Mouse (Mus musculus): ENCODE data around the gene Bzw2.

- TF ChIP-seq MYOD1 (IDR thresholded peaks at IDR 0.05; ENCODE audit: control insufficient read depth, insufficient read length, low read depth) (no peak), CTCF (IDR thresholded peaks at IDR 0.05; ENCODE audit: control insufficient read depth, insufficient read depth, insufficient read length) (no peak), CEBPB (IDR thresholded peaks at IDR 0.05; ENCODE audit: low read depth) (no peak), USF1 (IDR thresholded peaks at IDR 0.05; ENCODE audit: low read depth) (no peak)
Observed at GRCm38 (mm10) chr12:36046196-36046595, 111.7 kb downstream of the Bzw2 start.
